Mouse (Mus musculus) macrophage (primary cell): ENCODE measurements around the gene Bcl2. TPM values are rescaled to one million over a fixed set of nuclear protein-coding genes. Genes with fewer than 3 reads are reported as not detected.

Source experiments
- H3K27ac ChIP-seq: fragments of 350-480 bp; formaldehyde crosslinking; 2 replicates; pipeline ENCODE4 v1.9.0; 2021
- H3K36me3 ChIP-seq: fragments of 350-480 bp; formaldehyde crosslinking; 2 replicates; pipeline ENCODE4 v1.9.0; 2021; ENCODE audit errors: inconsistent target
- H3K4me3 ChIP-seq: fragments of 350-480 bp; formaldehyde crosslinking; 2 replicates; pipeline ENCODE4 v1.9.0; 2021; ENCODE audit errors: inconsistent target
- H3K79me2 ChIP-seq: fragments of 350-480 bp; formaldehyde crosslinking; 2 replicates; pipeline ENCODE4 v1.9.0; 2021; ENCODE audit errors: inconsistent target
- WGBS: methylation state at CpG from one replicate; pipeline ENCODE4 v1.1.7; 2026; ENCODE audit warnings: inconsistent platforms; ENCODE audit not compliant: missing documents; 5-methylcytosine and 5-hydroxymethylcytosine counted together
- polyA plus RNA-seq: library from polyadenylated mRNA; stranded (reverse); fragments of 250-400 nt; gene quantifications from 3 replicates; pipeline ENCODE4 v1.2.4, GENCODE M21; 2018; ENCODE audit warnings: inconsistent platforms

Bcl2 gene
- polyA plus RNA-seq, 1 experiment from 2014 or later: 3.0 TPM

DNA sequence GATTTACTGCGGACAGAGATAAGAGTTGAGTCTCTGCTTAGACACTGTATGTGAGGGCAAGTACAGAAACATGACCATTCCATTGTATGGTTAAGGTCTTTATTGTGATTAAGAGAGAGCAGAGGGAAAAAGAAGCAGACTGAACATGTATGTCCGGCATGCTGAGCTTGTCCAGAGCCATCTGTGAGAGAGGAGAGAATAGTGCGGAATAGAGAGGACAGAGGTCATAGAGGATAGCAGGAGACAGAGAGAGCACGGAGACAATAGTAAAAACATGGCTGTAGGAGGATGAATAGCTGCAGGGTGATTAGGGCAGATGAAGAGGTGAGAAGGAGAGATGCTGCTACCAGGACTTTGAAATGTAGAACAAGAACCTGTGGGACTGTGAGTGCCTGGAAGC is 110.7 kb downstream of the Bcl2 start:
- no peak overlapping the region for H3K27ac ChIP-seq
- WGBS: 100% methylated on average over 4 of the region's 4 CpGs
- H3K4me3 ChIP-seq: no peak overlapping the region
- H3K79me2 ChIP-seq: no peaks in the 10 kb centered on the region
- H3K36me3 ChIP-seq: no peaks in the 10 kb centered on the region

DNA sequence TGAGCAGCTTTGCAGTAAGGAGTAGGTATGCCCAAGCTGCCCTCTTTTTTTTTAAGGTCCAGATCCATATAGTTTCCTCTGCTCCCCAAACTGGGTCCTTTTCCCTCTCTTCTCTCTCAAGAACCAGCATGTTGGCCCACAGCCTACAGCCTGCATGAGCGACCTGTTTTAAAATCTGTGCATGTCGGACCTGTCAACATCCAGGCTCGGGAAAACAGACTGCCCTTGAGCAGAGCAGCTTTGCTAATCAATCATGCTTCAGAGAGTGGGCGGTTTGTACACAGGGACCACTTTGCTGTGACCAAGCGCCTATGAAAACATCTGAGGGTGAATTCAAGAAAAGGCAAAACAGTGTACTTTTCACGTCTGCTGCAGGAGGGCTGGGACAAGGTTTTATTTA is 111.1 kb downstream of the Bcl2 start:
- no peak overlapping the region for H3K27ac ChIP-seq
- no peak overlapping the region for H3K4me3 ChIP-seq
- H3K79me2 ChIP-seq: no peaks in the 10 kb centered on the region
- H3K36me3 ChIP-seq: no peaks in the 10 kb centered on the region
- 91% methylated on average over 6 of the region's 6 CpGs for WGBS

DNA sequence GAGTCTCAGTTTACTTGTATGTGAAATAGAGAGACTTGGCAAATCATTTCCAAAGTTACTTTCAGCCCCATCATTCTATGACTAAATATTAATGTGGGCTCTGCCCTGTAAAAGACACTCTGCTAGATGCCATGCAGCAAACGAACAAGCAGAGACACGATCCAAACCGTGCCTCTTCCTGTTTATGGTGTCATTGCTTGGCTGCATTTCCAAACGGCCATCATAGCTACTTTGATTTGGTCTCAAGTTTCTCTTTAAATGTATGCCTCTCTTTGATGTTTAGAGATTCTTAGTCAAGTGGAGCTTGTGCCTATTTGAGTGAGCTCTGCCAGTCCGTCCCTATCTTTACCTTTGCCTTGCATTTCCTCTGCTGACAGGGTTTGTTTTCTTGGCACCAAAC is 111.5 kb downstream of the Bcl2 start:
- H3K36me3 ChIP-seq: no peaks in the 10 kb centered on the region
- WGBS: 78% methylated on average over 5 of the region's 5 CpGs
- no peak overlapping the region for H3K4me3 ChIP-seq
- no peak overlapping the region for H3K27ac ChIP-seq
- no peaks in the 10 kb centered on the region for H3K79me2 ChIP-seq

DNA sequence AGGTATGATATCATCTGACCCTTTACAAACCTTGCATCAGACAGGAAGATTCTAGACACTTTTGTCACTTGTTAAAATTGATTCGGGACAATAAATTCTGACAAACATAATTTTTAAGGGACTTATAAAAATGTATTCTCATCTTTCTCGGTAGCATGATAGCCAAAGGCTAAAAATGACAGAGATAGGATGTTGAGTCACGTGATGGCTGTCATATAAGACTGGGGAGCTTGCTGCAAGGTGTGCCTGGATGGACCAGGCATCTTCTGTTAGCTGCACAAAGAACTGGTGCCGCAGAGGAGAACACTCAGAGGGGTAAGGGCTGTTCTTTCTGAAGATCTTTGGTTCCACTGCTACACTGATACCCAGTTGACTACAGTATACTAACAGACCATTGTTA is 112.8 kb downstream of the Bcl2 start:
- 93% methylated on average over 4 of the region's 4 CpGs for WGBS
- Histone ChIP-seq H3K4me3 (no peak overlapping the region), H3K79me2 (no peaks in the 10 kb centered on the region), H3K27ac (no peak overlapping the region), H3K36me3 (no peaks in the 10 kb centered on the region)

DNA sequence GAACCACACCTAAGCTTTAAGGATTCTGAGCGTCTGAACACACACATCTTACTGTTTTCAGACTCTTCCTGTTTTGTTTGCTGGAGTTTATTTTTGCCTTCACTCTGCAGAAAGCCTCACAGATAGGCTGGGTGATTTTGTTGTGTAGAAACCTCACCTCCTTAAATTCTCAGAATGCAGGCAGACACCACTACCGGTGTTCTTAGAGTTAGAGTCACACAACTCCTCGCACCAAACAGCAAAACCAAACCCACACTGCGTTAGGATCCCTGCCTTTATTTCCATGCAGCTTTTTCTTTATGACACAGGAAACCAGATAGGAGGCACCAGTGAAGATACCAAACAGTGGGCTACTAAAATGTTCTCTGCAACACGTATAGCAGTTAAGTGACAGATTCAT is 113.2 kb downstream of the Bcl2 start:
- Histone ChIP-seq H3K27ac (no peak overlapping the region), H3K79me2 (no peaks in the 10 kb centered on the region), H3K4me3 (no peak overlapping the region), H3K36me3 (no peaks in the 10 kb centered on the region)
- WGBS: 83% methylated on average over 5 of the region's 5 CpGs

DNA sequence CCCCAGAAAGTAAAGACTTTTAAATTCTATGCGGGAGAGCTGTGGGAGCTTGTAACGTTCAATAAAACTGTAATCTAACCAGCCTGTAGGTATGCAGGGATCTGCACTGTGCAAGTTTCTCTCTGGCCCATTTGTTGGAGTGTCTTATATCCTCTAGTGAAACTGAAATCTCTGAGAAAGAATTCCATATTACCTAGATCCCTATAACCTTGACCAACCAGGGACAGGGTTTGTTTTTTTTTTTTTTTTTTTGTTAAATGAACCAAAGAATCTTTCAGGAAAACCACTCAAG is 115.8 kb downstream of the Bcl2 start:
- no peaks in the 10 kb centered on the region for H3K36me3 ChIP-seq
- 100% methylated on average over 2 of the region's 2 CpGs for WGBS
- no peak overlapping the region for H3K27ac ChIP-seq
- H3K4me3 ChIP-seq: no peak overlapping the region
- H3K79me2 ChIP-seq: no peaks in the 10 kb centered on the region

DNA sequence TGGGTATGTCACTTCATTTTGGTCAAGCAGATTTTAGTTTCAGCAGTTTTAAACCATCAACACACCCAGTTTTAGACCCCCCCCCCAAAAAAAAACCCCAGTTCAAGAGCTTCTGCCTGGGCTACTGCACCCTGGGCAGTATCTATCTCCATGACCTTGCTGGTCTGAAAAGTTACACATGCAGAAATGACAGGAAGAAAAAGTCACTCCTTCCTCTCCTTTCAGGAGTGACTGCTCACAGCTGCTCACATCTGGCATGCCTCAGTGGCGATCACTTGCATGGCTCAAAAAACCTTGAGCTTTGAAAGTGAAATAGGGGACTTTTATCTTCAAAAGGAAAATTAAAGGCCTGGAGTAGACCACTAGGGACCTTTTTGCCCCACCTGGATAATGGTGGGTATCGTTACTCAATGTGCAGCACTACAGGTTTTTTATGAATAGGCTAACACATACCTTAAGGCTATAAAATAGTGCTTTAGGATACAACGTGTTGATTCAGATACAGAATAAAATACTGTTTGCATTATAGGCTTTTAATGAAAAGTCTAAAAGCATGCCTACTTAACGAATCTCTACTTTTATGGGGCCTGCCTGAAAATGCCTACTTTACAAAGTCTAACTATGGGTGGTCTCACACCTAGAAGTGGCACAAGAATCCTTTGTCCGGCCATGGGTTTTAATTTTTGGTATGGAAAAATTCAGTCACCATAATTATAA is 116.3 kb downstream of the Bcl2 start:
- H3K27ac ChIP-seq: no peak overlapping the region
- no peak overlapping the region for H3K4me3 ChIP-seq
- no peaks in the 10 kb centered on the region for H3K79me2 ChIP-seq
- WGBS: 98% methylated on average over 5 of the region's 5 CpGs
- no peaks in the 10 kb centered on the region for H3K36me3 ChIP-seq

DNA sequence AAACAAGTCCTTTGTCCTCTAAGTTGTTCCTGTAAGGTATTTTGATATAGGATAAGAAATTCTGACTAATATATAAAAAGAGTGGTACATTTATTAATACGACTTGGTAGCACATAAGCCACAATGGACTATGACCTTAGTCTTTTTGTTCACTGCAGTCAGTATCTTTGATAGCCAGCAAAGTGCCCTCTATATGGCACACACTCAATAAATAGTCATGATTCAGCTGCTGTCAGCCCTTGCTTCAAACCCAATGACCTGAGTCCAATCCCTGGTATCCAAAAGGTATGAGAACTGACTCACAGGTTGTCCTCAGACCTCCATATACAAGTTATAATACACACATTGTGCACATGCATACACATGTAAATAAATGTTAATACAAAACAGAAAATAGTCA is 117.7 kb downstream of the Bcl2 start:
- H3K4me3 ChIP-seq: no peak overlapping the region
- WGBS: 100% methylated on average over 1 of the region's 1 CpGs

DNA sequence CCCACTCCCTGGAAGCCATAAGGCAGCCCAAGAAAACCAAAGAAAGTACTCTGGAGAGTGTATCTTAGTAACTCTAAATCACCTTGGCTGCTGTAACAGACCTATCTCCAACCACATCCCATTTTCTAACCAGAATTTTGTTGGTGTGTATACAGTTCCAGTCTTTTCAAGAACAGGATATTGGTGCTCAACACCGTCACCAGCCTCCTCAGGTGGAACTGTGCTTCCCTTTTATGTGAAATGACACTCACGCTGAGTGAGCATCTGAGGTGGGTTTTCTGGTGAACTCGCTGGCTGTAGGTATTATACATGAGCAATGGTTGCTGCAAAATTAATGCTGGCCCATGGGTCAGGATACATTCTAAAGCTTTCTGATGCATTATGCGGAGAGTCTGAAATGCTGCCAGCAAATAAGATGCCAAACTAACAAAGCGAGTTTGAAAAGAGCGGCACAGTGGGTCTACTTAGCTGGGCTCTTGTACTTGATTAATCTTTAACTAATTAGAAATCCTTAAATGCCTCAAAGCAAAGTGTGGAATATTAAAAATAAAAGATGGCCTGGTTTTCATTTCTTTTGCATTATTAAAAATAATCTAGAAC is 118.7 kb downstream of the Bcl2 start:
- WGBS: 96% methylated on average over 6 of the region's 6 CpGs
- Histone ChIP-seq H3K27ac (no peak overlapping the region), H3K36me3 (no peaks in the 10 kb centered on the region), H3K4me3 (no peak overlapping the region), H3K79me2 (no peaks in the 10 kb centered on the region)

More for the DNA sequence above, 117.7 kb downstream of the Bcl2 start:
- Histone ChIP-seq H3K36me3 (no peaks in the 10 kb centered on the region), H3K27ac (no peak overlapping the region), H3K79me2 (no peaks in the 10 kb centered on the region)

DNA sequence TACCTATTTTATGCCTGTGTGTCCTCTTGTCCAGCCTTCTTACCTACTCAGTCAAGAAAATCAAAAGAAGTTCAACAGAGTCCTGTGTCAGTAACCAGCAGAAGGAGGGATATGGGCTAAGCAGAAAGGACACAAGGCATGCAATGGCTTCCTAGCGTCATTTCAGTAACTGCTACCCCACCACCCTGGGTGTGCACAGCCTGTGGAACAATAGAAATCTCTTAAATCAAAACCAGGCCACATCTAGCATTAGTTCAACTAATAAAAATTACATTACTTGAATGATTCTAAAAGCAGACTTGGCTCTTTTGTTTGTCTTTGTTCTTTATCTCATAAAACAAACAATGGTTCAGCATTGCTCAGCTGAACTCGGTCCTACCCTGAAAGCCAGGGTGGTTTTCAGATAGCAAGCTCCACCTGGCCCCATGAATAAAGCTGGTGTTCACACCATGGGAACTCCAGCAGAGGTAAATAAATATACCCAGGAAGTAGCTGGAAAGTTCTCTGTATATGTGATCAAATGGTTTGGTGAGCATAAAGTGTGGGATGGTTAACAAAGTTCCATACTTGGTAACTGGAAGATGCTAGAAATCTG is 122.8 kb downstream of the Bcl2 start:
- Histone ChIP-seq H3K27ac (no peak overlapping the region), H3K36me3 (no peaks in the 10 kb centered on the region), H3K79me2 (no peaks in the 10 kb centered on the region), H3K4me3 (no peak overlapping the region)
- WGBS: 96% methylated on average over 2 of the region's 2 CpGs

DNA sequence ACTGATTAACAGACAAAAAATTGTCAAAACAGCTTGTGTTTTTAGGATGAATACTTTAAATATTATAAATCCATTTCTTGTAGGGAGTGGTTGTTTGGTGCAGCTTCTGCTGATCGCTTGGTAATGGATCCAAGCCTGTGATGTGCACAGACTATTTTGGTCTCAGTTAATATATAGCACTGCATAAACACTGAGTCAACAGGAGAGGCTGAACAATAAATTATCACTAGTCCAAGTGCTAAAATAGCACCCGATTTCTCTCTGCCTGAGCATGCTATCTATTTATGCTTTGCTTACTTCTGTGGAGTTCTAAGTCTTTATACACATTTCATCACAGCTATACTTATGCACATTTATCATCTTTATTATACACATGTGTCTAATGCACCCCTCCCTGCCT is 124.9 kb downstream of the Bcl2 start:
- Histone ChIP-seq H3K27ac (no peak overlapping the region), H3K79me2 (no peaks in the 10 kb centered on the region), H3K36me3 (no peaks in the 10 kb centered on the region), H3K4me3 (no peak overlapping the region)
- WGBS: 94% methylated on average over 2 of the region's 2 CpGs

DNA sequence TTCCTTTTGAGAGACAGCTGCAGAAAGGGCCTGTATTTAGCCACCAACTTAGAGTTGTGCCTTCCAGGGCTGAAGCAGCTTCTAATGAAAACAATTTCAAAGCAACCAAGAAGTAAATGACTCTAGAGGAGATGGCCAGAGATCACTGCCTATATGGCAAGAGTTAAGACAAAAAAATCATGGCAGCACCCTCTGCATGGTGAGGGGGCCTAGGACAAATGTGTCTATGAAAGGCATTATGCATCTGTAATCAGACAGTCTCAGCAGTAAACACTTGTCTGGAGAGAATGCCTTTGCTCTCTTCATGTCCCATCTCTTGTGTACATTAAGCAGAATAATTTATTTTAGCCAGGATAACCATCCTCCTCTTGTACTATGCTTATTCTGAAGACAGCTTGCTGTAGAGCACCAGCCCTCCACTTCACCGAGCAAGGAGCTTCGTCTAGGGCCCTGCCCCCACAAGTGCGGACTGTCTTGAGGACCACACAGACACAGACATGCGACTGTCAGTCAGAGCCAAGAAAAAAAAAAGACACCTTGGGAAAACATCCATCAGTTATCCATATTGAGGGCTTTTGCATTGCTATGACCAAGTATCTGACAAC is 126.1 kb downstream of the Bcl2 start:
- H3K4me3 ChIP-seq: no peak overlapping the region
- WGBS: 91% methylated on average over 4 of the region's 4 CpGs
- H3K36me3 ChIP-seq: no peaks in the 10 kb centered on the region
- no peak overlapping the region for H3K27ac ChIP-seq
- no peaks in the 10 kb centered on the region for H3K79me2 ChIP-seq

DNA sequence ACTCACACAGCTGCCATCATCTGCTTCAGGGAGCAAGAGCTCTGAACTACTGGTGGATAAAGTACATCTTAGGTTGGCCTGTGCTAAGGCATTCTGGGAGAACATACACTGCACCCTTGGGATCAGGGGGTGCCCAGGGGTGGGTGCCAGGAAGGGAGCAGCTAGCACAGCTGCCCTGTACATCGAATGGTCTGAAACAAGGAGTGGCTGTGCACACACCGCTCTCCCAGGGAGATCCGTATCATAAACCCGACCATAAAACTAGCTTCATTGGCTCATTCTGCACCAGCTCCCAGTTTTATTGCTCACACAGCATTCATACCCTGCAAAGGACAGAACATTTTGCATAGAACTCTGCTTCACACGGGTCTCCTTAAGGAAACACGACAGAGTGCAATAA is 127.3 kb downstream of the Bcl2 start:
- no peaks in the 10 kb centered on the region for H3K36me3 ChIP-seq
- no peak overlapping the region for H3K27ac ChIP-seq
- H3K79me2 ChIP-seq: no peaks in the 10 kb centered on the region
- no peak overlapping the region for H3K4me3 ChIP-seq
- WGBS: 95% methylated on average over 6 of the region's 6 CpGs

DNA sequence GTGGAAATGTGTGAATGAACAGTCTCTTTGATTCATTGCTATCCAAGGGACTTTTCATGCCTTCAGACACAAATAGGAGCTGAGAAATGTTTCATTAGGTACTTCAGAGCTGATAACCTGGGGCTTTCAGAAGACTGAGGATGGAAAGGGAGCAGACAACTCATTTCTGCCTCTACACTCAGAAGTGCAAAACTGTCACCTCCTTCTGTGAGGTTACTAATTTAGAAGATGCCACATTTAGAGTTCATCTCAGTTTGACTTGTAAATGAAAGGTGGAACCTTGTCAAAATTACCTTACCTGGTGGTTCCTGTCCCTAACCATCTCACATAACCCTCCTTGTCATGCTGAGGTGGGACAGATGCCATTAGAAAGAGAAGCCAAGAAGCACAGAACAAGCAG is 128.7 kb downstream of the Bcl2 start:
- no peak overlapping the region for H3K27ac ChIP-seq
- H3K36me3 ChIP-seq: no peaks in the 10 kb centered on the region
- H3K4me3 ChIP-seq: no peak overlapping the region
- no peaks in the 10 kb centered on the region for H3K79me2 ChIP-seq

DNA sequence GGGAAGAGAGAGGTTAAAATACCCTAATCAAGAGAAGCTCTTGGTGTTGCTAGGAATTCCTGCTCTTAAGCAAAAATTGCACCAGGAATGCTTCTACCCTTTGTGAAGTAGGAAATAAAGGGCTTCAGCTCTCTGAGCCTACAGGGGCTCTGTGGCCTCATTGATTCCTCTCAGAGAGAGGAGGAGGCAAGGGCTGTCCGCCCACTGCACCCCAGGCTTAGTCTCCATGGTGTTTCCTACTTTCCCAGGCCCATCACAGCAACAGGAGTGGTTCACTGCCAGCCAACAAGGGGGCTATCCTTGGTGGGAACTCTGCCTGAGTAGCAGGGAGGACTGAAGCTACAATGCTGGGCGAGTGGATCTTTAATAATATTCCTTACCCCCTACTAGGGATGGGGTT is 129.2 kb downstream of the Bcl2 start:
- 100% methylated on average over 2 of the region's 2 CpGs for WGBS
- H3K27ac ChIP-seq: no peak overlapping the region
- H3K4me3 ChIP-seq: no peak overlapping the region
- no peaks in the 10 kb centered on the region for H3K79me2 ChIP-seq
- H3K36me3 ChIP-seq: no peaks in the 10 kb centered on the region
